Mouse (Mus musculus): ENCODE results near the gene Cfap161.

Gene Cfap161

DNA sequence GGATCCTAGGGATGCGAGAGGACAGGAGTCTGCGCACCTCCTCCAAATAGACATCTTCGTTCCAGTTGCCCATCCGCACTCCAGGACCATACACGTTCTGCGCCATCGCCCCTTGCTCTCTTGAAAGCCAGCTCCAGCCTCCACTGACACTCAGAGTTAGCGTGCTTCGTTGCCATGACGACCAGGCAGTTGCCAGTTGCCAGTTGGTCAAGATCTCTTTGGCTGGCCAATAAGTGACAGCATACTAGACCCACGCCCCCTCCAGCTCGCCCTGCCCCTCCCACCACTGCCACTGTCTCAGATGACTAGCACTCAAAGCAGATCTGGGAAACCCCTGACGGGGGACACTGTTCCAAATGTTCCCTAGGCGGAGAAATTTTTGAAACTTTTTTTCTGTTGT is at the start of gene Cfap161:
Gene Cfap161 (minus strand): TSS at position 176 of the 400 bp plus-strand sequence.
- peak; percentile 22 to 54 for DNase-seq

DNA sequence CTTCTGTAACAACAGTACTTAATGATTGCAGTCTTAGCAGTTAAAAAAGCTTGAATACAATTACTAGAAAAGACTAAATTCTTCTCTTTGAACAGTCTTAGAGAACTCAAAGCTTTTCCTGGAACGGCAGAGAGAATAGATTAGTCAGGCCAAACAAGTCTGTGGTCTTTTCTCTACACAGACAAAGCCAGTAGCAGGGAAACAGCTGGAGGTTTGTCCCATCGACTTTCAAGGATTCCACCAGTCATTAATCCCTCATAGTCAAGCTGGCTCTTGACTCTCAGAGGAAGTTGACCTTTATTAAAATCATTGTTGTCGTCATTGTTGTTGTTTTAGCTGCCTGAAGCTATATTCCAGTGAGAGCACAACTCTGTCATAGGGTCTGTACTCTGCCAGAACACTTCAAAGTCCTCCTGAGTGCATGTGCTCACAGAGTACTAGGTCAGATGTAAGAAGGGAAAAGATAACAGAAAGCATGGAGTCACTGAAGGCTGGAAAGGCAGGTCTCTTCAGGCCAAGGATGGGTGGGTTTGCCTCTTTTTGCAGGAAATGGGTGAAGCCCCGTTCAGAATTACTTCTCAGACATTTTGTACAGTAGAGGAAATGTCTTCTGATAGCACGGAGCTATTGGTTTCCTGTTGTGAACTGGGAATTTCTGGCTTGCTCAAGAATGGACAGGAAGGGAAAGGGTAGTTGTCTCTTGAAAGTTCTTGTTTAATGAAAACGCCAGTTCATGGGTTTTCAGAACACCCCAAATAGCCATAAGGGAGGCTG is 48.0 kb upstream of the Cfap161 start:
- DNase-seq = no peak

DNA sequence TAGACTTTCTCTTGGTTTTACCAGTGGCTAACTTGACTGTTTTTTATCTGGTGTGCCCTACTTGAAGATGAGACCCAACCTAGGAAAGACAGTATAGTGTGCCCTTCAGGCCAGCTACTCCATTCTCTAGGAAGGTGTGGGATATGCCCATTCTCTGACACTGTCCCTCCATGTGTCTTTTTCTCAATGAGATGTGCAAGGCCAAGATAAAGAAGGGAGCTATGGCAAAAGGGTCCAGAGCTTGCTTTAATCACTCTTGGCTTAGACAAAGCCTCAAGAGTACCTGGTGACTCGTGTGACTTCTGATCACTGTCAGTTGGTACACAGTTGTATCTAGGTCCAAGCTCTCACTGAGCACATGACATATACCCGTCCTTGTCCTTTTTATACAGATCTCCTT is 45.4 kb upstream of the Cfap161 start:
- no peak for DNase-seq

DNA sequence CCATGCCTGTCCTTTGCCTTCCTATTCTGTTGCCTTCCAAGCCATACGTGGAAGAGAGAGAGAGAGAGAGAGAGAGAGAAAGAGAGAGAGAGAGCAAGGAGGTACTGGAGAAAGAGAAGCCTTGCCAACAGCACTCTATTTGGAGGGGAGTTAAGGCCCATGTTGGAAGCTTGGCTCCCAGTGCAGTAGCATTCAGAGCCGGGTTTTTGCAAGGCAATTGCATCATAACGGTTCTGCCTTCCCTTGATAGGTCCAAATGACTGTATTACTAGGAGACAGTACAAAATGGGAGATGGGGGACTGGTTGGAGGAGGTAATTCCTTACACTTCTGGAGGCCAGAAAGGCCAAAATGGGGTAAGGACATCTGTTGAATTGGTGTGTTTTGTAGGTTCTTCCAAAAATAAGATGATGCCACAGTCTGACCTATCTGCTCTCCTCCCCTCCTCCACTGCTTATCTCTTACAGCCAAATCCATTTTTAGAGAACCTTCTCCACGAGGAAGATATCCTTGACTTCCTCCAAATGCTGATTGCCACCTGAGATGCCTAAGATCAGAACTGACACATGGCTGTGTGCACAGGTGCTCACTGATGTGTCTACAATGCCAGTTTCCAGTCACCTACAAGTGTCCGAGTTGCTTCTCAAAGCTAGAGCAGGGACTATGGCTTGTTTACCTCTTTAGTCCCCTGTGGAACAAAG is 44.0 kb upstream of the Cfap161 start:
- DNase-seq = no peak

DNA sequence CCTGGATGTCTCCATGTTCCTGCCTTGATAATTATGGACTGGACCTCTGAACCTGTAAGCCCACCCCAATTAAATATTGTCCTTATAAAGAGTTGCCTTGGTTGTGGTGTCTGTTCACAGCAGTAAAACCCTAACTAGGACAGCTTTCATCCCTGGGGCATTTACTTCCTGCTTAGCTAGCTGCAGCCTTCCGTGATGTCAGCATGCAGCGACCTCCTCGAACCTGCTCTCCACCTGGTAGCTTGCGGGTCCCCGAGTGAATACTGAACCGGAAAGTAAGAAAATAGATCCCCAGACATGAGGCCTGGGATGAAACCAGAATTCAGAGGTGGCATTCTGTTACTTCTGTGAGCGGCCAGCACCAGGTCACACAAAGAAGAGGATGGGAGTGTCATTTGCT is 34.7 kb upstream of the Cfap161 start:
- DNase-seq = no peak

DNA sequence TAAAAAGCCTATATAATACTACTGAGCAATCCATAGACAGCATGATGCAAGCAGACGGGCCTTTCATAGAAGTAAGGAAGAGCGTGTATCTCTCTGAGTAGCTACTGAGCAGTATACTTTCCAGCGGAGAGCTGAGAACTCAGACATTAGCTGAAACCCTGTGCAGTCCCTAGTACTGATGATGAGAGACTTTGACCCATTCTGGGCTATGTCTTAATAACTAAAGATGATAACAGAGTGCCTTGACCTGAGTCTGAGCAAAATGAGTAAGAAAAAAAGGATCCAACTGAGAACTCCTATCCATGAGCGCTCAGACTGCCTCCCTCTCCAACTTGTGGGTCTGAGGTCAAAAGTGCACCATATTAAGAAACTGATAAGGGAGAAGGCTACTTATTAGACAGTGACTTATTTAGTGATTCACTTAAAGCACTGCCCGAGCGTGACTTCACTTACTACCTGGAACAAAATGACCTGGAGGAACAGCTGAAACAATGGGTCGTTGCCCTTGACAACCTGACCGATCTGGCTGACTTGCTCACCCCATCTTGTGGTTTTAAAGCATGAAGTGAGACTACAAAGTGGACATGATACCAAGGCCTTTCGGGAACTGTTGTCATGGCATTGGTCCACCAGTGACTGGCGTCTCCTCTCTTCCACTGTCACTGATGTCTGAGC is 32.9 kb upstream of the Cfap161 start:
- no peak for DNase-seq

DNA sequence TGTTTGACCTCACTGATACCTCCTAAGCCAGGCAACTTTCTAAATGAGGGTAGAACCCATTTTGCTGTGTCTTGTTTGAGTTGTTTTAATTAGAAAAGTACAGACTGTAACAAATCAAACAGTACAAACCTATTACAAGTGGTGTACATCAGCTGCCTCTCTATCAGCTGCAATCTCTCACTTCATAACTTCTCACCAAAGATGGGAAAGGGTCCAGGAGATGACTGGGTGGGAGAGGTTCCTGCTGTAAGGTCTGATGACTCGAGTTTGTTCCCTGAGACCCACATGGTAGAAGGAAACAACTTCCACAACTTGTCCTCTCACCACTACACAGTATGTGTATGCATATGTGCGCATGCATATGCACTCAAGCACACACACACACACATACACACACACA is 32.1 kb upstream of the Cfap161 start:
- DNase-seq = no peak

DNA sequence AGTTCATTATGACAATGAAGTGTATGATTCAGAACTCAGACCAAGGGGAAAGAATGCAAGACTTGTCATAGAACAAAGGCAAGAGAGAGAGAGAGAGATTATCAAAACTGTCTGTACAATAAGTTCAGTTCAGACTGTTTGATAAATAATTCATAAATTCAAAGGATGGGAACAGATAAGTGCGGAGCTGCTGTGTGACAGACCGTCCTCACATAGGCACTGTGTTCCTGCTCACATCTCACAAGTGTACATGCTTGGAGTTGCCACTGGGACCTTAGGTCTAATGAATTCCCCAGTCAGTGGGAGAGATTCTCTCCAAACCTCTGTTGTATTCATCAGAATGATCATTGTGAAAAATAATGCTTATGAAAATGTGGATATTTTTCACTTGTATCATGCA is 27.3 kb upstream of the Cfap161 start:
- DNase-seq = no peak

DNA sequence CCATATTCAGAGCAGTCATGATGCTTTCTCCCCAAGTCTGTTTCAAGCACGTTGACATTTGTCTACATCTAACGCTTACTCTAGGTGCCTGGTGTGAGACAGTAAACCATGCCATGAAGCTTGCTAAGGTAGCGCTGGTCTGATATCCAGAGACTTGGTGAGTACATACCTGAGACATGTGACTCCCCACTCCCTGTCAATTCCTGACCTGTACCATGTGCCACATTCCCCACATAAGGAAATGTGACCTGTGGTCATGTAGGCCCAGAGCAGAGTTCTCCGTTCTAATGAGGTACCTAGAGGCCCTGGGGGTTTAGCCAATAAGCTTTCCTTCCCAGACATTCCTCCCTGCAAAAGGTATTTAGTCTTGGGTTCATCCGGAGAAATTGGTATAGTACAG is 22.2 kb upstream of the Cfap161 start:
- no peak for DNase-seq

DNA sequence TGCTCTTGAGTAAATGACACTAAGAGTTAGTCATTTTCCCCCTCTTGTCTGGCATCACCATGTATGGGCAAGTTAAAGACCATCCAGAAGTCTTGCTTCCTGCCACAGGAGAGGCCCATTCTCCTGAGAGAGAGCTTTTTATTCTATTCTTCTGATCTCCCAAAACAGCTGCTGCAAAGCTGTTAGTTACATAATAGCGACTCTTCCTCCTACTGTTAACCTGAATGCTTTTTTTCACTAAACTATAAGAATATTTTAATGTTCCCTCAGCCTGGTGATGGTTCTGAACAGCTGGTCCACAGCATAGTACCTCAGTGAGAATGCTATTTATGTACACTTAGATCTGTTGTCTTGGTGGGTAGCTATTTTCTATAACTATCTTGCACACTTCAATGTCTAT is 21.0 kb upstream of the Cfap161 start:
- DNase-seq = no peak

DNA sequence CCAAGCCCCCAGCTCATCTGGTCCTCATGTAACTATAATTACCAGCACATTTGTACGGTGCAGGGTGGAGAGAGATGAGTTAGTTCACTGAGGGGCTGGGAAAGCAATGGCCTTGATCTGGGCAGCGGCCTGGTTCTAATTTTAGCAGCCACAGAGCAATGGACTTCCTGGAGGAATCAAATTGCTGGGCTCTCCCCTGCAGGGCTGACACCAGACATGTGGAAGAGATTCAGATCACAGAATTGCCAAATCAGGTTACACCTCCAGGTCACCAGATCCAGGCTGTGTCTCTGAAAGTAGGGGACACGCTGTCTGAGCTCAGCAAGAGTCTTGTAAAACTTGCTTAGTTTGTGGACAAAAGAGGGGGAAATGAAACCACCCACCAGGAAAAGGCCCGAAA is 19.3 kb upstream of the Cfap161 start:
- peak; percentile 30 to 51 for DNase-seq

DNA sequence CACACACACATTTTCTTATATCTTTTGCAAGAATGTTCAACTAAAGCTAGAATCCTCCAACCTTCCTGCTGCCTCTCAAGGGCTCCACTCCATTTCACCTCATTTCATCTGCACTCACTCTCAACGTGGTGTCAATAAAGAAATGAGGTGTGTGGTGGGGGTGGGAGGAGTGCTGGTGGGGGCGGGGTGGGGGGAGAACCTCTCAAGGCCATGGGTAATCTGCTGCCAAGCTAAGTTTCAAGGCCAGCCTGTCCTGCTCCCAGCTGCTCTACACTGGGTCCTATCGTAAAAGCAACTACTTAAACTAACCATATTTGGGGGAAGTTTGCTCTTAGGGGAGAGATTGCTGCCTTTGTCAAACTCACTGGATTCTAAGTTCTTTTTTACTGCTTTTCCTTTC is 18.8 kb upstream of the Cfap161 start:
- no peak for DNase-seq

DNA sequence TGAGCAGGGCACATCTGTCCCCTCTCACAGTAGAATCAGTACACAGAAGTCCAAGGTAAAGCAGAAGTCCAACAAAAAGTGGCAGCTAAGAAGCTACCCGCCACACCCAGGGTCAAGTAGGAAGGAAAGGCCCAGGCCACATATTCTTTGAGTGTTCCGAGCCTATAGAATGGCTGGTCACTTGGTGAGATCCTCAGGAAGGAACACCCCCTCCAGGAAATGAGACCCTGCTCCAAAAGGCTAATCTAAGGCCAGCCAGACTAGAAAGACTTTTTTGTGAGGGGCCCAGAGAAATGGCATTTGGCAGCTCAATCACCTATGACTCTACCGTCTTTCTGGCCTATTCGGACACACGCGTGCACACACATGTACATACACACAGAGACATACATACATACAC is 18.3 kb upstream of the Cfap161 start:
- no peak for DNase-seq

DNA sequence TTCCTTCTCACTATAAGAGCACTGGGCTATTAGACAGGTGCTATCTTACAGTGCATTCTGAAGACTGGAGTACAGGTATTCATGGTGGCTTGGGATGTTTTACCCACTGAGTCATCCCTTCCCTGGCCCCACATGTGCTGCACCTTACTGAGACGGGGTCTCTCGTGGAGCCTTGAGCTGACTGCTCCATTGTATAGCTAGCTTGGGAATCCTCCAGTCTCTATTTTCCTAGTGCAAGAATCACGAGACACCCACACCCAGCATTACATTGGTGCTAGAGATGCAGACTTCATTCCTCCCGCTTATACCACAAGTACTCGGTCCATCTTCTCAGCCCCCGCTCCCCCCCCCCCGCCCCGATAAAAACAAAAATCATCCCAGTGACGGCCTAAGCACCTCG is 17.9 kb upstream of the Cfap161 start:
- DNase-seq = no peak

DNA sequence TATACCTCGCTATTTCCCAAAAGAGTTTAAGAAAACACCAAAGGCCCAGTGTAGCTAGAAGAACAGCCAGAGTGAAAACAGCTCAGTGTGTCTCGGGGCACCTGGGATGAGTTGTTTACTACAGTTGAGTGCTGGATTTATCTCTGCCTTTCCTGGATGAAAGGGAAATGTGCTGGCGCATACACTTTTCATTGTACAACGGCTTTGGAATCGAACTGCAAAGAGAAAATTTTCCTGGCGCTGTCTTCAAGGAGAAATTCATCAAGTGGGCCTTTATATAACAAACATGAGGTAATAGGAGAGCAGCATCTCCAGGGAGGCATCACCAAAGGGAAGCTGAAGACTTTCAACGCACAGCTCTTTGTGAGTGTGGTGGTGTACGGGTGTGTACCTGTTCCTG is 17.2 kb upstream of the Cfap161 start:
- no peak for DNase-seq

DNA sequence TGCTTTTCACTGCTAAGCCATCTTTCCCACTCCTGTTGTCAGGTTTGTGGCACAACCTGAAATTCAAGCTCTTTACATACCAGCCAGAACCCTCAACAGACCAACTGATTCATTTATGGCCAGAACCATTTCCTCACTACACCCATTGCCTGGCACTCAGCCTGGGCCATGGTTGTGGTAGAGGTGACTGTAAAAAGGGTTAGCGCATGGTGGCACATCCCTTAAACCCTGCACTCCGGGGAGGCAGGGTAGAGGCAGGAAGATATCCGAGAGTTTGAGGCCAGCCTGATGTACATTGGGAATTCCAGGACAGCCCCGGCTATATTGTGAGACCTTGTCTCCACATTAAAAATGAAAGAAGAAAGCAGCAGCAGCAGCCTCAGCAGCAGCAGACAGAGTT is 16.8 kb upstream of the Cfap161 start:
- DNase-seq = no peak

DNA sequence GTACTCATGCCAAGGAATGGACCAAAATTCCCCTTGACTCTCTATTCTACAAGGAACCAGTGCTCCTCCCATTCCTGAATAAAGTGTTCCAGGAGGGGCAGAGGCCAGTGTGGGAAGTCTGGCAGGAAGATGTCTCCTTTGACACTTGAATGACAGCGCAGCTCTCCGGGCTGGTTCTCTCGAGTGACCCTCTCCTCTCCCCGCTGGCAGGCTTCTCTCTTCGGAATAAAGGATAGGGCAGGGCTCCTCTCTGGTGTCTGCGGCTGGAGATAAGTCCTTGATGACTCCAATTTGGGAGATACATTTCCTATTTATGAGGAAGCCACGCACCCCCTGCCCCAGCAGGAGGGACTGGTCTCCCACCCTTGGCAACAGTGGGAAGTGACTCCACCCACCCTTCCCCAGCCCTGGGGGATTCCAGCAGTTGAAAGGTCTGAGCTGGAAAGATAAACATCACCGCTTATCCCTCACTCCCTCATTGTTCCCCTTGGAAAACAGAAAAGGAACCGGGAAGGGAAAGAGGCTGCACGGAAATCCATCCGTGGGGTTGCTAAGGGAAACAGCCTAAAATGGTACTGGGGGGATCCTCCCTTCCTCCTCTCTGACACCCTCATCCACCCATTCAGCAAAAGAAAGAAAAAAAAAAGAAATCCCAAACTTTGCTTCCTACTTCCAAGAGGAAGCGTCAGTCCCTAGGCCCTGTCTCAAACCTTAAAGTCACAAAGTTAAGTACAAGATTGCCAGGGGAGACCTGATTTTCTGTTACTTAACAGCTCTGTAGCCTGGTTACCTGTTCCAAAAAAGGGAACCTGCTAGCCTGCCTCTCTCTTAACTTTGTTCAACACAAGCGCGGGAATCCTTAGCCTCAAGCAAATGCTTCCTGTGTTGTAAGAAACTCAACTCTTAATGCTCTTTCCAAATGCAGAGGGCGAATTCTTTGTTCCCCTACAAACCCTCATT is 15.7 kb upstream of the Cfap161 start:
- DNase-seq = peak; percentile 67 to 75

DNA sequence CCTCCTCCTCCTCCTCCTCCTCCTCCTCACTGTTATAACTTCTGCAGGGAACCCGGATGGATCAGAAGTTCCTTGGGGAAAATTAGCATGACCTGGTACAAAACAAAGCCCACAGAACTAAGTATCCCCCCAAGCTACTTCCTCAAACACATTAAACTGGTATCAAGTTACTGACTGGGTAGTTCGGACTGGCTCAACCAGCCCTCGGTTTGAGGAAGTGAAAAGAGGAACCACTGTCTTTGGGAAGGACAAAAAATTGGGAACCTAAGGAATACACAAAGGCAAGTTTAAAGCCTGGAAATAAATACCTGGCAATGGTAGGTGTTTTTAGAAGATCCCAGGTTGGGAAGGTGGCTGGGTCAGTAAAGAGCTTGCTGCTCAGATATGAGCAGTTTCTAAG is 15.0 kb upstream of the Cfap161 start:
- DNase-seq = no peak

DNA sequence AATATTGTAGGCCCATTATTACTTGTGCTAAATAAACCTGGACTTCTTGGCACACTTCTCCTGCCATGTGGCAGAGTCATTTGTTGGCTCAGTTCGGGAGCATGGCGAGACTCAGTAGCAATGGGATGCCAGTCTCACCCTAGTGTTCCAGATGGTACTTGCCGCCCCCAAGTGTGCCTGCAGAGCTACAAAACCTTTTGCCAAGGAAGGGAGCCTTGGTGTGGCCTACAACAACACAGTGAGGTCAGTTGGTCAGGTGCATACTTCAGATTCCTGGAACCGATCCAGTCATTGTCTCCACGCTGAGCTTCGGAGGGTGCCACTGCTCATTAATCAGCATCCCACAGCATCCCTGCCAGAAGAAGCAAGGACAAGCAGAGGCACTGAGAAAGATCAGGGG is 14.4 kb upstream of the Cfap161 start:
- DNase-seq = peak; percentile 51 to 57

DNA sequence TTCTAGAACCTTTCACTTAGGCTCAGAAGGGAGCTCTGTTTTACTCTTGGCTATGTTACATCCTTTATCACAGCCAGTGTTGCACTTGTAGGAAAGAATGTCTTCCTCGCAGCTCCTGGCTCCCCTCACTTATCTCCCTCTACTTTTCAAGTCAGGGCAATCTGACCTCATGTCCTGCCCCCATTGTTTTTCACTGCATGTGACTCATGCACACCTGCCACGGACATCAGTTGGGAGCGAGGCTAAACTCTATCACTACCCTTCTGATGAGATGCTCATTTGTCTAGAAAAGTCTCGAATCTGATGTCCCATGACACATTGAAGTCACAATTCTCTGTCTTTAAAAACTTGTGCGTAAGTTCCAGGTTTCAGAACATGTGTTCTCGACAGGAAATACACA is 12.3 kb upstream of the Cfap161 start:
- DNase-seq = no peak

DNA sequence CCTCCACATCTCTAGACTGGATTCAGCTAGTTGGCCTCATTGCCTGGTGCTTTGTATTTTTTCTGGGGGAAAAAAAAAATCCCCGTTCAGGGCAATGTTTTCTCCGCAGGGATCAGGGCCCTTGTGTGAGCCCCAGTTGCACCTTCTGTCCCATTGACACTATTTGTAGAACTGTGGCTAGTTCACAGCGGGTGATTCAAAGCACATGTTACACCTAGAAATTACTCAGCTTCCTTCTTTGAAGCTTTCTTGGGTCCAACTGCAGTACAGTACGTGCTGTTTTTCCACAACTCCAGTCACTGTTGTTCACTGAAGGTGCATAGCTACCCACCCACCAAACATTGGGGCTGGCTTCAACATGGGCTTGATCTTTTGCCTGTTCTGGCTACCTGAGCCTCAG is 9.1 kb upstream of the Cfap161 start:
- no peak for DNase-seq

DNA sequence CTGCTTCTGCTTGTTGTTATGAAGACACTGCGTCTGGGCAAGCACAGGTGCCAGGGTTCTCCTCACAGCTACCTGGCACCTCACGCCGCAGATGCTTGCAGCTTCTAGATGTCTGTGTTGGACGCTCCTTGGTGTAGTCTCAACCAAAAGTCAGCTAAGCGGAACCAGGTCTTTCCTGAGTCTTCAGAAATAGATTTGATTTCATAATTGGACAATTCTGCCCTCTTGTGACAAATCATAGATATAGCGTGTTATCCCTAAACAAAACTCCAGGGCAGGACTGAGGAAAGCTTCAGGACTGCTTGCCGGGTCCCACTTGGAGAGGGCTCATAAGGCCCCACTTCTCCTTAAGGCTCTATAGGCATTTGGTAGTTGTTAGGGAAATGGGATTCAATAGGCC is 7.8 kb upstream of the Cfap161 start:
- DNase-seq = no peak

DNA sequence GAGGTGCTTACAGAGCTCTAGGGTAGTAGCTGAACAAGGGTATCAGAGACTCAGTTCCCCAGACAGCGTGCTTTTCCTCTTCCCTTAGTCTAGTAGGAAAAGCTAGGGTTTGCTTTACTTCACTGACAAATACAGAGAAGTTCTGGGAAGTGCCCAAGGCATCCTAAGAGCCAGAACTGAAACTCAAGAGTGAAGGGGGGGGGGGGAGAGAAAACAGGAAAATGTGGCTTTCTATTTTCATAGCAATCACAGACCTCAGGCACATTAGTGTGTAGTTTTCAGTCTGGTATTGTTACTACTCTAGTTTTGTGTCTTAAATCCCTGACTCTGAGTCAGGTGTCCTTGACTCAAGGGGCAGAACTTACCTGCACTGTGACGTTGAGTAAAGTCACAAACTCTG is 7.3 kb upstream of the Cfap161 start:
- no peak for DNase-seq
